Mouse (Mus musculus) regulatory T cell (primary cell): ENCODE measurements around the gene Olfr31.

Experiments used
- in situ Hi-C: fragments of 300-600 bp; cut with MboI, MseI; formaldehyde crosslinking; loops from one replicate; pipeline ENCODE4 v1.15.1; 2025; ENCODE audit warnings: high pct_unique_total_duplicates

The Olfr31 gene

GRCm38 (mm10) chr14:14322528-14322927 is at the start of gene Olfr31:
Gene Olfr31, plus strand, starts transcription at chr14:14322828.
- in situ Hi-C loops = no loop called here

- in situ Hi-C loops = no loop called here
Observed at GRCm38 (mm10) chr14:14294426-14294825, 28.2 kb upstream of the Olfr31 start.

GRCm38 (mm10) chr14:14308938-14309337 is 13.7 kb upstream of the Olfr31 start:
- in situ Hi-C loops = no loop called here

DNA sequence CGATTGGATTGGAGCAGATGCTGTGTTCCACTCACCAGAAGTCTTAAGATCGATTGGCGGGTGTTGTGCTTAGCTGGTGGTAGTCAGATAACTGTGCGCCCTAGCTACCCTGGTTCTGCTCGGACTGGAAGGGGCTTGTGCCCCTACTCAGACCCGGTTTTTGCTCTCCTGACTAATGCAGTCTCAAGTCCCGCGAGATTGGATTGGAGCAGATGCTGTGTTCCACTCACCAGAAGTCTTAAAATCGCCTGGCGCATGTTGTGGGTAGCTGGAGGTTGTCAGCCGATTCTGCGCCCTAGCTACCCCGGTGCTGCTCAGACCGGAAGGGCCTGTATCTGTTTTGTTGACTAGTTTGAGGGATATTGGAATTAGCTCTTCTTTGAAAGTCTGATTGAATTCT is 13.2 kb upstream of the Olfr31 start:
- in situ Hi-C loops = no loop called here

GRCm38 (mm10) chr14:14345113-14345871 is 22.7 kb downstream of the Olfr31 start:
- in situ Hi-C loops = no loop called here

GRCm38 (mm10) chr14:14345948-14346812 is 23.6 kb downstream of the Olfr31 start, which contains the start of gene Il3ra:
Gene Il3ra, plus strand, starts transcription at chr14:14346275.
- in situ Hi-C loops = no loop called here

DNA sequence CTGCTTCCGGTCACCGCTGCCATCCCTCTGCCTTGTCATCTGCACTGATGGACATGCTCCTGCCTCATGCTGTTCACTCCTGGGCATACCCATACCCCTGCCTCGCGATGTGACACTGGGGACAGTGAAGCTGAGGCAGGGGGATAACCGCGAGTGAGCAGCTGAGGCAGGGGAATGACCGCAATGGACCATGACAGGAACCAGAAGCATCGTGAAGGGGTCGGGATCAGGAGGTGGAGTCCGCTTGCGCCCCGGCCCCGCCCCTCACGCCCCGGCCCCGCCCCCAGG is 24.1 kb downstream of the Olfr31 start:
- in situ Hi-C loops = no loop called here

DNA sequence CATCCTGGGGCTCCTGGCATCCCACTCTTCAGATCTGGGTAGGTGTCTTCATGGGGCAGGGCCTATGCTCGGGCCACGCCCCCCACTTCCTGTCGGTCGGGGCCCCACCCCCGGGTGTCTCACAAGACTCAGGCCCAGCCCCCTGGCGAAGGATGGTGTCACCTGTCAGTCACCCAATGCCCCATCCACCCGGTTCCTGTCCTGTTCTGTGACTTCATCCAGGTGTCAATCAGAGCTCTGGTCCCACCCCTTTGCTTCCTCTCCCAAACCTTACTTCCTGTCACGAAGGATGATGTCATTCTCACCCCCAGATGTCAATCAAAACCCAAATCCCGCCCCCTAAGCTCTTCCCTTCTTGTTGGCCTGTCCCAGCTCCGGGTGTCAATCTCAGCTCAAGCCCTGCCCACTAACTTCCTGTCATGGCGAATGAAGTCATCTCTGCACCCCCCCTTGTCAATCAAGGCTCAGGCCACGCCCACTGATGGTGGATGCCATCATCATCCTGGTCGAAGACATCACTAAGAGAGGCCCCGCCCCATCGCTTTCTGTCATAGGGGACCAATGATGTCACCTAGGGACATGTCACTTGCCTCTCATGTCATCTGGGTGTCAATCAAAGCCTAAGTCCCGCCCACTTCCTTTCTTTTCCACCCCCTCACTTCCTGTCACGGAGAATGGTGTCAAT is 24.7 kb downstream of the Olfr31 start:
- in situ Hi-C loops = no loop called here

- in situ Hi-C loops = no loop called here
Observed at GRCm38 (mm10) chr14:14347836-14348621, 25.4 kb downstream of the Olfr31 start.

GRCm38 (mm10) chr14:14348674-14349401 is 26.2 kb downstream of the Olfr31 start:
- in situ Hi-C loops = no loop called here

- in situ Hi-C loops = loop anchor here (5.0 to 25.0 kb wide), 4 partner anchors 227 to 2013 kb away; partner anchors contain the start of genes Psmd6 and Top2b
Observed at GRCm38 (mm10) chr14:14349485-14350262, 27.0 kb downstream of the Olfr31 start.

DNA sequence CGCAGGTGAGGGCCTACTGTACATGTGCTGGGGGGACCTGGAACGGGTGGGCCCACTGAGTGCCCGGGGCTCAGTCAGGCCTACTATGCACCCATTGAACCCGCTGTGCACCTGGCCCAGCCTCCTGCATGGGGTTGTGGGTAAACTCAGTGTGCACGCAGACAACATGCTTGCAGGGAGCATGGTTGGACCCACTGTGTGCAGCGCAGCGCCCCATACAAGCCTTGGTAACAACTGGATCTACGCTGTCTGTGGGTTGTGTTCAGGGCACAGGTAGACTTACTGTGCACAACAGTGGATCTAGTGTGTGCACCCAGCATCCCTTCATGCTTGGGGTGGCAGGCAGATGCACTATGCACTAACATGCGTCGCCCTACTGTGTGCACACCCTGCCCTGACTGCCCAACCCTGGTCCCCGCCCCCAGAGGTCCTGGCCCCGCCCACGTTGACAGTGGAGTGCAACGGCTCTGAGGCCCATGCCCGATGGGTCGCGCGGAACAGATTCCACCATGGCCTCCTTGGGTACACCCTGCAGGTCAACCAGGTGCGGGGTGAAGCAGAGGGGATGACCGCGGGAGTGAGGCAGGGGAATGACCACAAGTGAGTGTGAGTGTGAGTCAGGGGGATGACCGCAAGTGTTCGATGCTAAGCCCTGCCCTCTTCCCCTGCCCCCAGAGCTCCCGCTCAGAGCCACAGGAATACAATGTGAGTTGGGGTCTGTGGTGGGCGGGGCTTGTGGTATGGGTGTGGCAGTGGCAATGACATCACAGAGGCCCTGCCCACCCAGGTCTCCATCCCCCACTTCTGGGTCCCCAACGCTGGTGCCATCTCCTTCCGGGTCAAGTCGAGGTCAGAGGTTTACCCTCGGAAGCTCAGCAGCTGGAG is 27.9 kb downstream of the Olfr31 start:
- in situ Hi-C loops = loop anchor here (5.0 to 25.0 kb wide), 4 partner anchors 228 to 2012 kb away; partner anchors contain the start of genes Psmd6 and Top2b

DNA sequence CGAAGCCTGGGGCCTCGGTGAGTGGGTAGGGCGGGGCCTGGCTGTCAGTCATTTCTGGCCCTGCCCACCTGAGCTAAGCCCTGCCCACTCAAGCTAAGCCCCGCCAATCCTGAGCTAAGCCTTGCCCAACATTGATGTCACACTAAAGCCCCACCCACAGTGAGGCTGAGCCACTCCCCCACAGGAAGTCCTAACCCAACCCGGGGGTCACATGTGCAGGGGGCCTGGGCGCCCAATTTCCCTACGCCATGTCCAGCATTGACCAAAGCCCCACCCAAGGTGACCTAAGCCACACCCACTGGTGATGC is 28.5 kb downstream of the Olfr31 start:
- in situ Hi-C loops = loop anchor here (5.0 to 25.0 kb wide), 4 partner anchors 229 to 2011 kb away; partner anchors contain the start of genes Psmd6 and Top2b

DNA sequence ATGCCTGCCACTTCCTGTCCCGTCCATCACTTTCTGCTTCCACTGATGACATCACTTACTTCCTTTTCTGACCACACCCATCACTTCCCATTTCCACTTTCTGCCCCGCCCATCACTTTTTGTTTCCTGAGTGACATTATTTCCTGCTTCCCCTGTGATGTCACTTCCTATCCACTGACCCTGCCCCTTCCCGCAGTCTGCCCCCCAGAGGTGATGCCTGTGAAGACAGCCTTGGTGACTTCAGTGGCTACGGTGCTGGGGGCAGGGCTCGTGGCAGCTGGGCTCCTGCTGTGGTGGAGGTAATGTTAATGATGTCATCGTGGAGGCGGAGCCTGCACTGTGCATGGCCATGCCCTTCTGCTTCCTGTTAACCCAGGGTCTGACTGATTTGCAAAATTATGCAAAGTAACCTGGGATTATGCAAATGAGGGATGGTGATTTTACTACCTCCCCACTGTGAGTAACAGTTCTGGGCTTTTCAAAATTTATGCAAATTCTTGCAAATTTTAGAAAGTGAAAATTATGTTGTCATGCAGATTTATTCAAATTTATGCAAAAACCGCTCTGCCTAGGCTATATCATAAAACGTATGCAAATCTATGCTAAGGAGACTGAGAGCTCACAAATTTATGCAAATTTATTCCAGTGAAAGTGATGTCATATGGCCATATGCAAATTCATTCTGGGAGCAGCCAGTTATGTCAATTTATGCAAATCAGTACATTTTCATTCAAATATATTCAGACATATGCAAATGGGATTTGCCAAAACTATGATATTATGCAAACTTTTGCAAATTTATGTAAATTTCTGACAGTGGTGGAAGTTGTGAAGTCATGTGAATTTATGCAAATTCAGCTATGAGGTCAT is 29.3 kb downstream of the Olfr31 start:
- in situ Hi-C loops = loop anchor here (5.0 to 25.0 kb wide), 4 partner anchors 230 to 2010 kb away; partner anchors contain the start of genes Psmd6 and Top2b

DNA sequence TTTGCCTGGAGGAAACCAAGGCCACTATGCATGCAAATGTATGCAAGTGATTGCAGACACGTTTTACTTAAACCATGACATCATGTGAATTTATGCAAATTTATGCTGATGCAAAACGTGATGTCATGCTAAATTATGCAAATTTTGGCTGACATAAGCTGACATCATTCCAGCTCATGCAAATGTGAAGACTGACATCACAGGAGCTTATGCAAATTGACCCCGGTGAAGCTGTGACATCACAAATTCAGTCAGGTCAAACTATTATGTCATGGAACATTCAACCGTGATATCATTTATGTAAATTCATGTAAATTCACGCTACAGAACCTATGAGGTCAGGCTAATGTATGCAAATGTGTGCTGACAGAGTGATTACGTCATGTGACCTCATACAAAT is 30.0 kb downstream of the Olfr31 start:
- in situ Hi-C loops = loop anchor here (5.0 to 25.0 kb wide), 4 partner anchors 230 to 2010 kb away; partner anchors contain the start of genes Psmd6 and Top2b

GRCm38 (mm10) chr14:14353081-14353732 is 30.6 kb downstream of the Olfr31 start:
- in situ Hi-C loops = loop anchor here (5.0 to 25.0 kb wide), 4 partner anchors 231 to 2009 kb away; partner anchors contain the start of genes Psmd6 and Top2b
